Mouse (Mus musculus) gastrocnemius, adult 8-10 months (tissue): ENCODE results near the gene Pnkd. TPM values are rescaled to one million over a fixed set of nuclear protein-coding genes. Genes with fewer than 3 reads are reported as not detected.

Source experiments
- DNase-seq, 2 experiments: peaks; one replicate each; pipeline ENCODE4 v3.0.0; 2022; ENCODE audit warnings: low spot score in 2 of 2
- total RNA-seq, 4 experiments: library from RNA; stranded (reverse); gene quantifications; 2 replicates each; pipeline ENCODE4 v1.2.4; 2022

Gene Pnkd
- total RNA-seq, 4 experiments from 2014 or later, result 51.9 to 56.2 (median 53.1) TPM

- DNase-seq, result no peak
Measured at GRCm38 (mm10) chr1:74357531-74357930, 72.8 kb downstream of the Pnkd start.

GRCm38 (mm10) chr1:74359952-74360517 lies 75.3 kb downstream of the Pnkd start:
- DNase-seq, result no peak

GRCm38 (mm10) chr1:74361812-74362211 lies 77.1 kb downstream of the Pnkd start, which contains the start of gene Catip:
TSS of gene Catip (plus strand) at chr1:74362108.
- peak; percentile 63 to 65 for DNase-seq

GRCm38 (mm10) chr1:74362325-74363229 lies 77.8 kb downstream of the Pnkd start:
- no peak for DNase-seq

- no peak for DNase-seq
Measured at GRCm38 (mm10) chr1:74363437-74363836, 78.7 kb downstream of the Pnkd start.

GRCm38 (mm10) chr1:74364270-74364669 lies 79.5 kb downstream of the Pnkd start:
- DNase-seq, result no peak

GRCm38 (mm10) chr1:74367886-74368645 lies 83.3 kb downstream of the Pnkd start:
- peak in 1 of 2 experiments; percentile 42 for DNase-seq

GRCm38 (mm10) chr1:74370040-74370439 lies 85.3 kb downstream of the Pnkd start:
- no peak for DNase-seq

GRCm38 (mm10) chr1:74373372-74373771 lies 88.6 kb downstream of the Pnkd start:
- DNase-seq, result no peak

- no peak for DNase-seq
Measured at GRCm38 (mm10) chr1:74374980-74375379, 90.2 kb downstream of the Pnkd start, which contains the start of gene Slc11a1. TSS of gene Slc11a1 (plus strand) at chr1:74375195.

GRCm38 (mm10) chr1:74375561-74375960 lies 90.8 kb downstream of the Pnkd start:
- DNase-seq, result no peak

- DNase-seq, result peak in 1 of 2 experiments; percentile 60
Measured at GRCm38 (mm10) chr1:74376396-74376795, 91.7 kb downstream of the Pnkd start.

- DNase-seq, result no peak
Measured at GRCm38 (mm10) chr1:74379058-74379504, 94.4 kb downstream of the Pnkd start.

- DNase-seq, result no peak
Measured at GRCm38 (mm10) chr1:74380484-74380883, 95.8 kb downstream of the Pnkd start.

GRCm38 (mm10) chr1:74381588-74382021 lies 96.9 kb downstream of the Pnkd start:
- DNase-seq, result no peak

GRCm38 (mm10) chr1:74383385-74383784 lies 98.7 kb downstream of the Pnkd start:
- DNase-seq, result no peak

- no peak for DNase-seq
Measured at GRCm38 (mm10) chr1:74384525-74384924, 99.8 kb downstream of the Pnkd start.

GRCm38 (mm10) chr1:74385064-74385463 lies 100.3 kb downstream of the Pnkd start:
- DNase-seq, result no peak

GRCm38 (mm10) chr1:74385531-74385930 lies 100.8 kb downstream of the Pnkd start:
- no peak for DNase-seq

- no peak for DNase-seq
Measured at GRCm38 (mm10) chr1:74386363-74386713, 101.6 kb downstream of the Pnkd start.

GRCm38 (mm10) chr1:74386714-74387385 lies 102.1 kb downstream of the Pnkd start:
- peak; percentile 91 to 93 for DNase-seq
